Mouse (Mus musculus): Measurements from ENCODE around the gene Rai1. TPM values are rescaled to one million over a fixed set of nuclear protein-coding genes. Genes with fewer than 3 reads are reported as not detected.

The Rai1 gene
- polyA plus RNA-seq, 1 experiment from 2014 or later: 37.8 TPM

DNA sequence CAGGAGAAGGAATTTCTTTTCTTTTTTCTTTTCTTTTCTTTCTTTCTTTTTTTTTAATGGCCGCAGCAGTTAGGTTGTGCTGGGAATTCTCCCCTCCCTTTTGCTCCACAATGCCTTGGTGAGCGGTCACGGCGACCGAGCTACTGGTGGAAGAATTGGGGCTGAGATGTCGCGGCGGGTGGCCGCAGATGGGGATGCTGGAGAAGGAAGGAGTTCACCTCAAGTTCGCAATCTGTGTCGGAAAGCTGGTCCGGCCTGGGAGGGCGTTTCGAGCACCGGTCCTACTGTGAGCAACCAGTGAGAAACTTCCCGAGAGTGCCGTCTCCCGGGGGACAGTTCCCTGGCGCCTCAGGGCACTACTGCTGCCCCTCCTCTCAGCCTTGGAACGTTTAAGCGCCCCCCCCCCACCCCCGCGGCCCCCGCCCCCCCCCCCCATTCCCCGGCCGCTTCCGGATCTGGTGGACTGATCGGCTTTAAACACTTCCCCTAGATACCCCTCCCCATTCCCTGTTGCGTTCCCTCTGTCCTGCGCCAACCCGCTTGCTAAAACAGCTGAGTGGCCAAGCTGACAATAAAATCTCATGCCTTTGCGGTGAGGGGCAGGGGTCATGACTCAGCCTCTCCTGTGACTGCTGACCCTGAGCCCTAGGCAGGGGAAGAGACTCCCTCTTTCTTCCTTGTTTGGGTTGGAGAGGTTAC lies 35.9 kb downstream of the Rai1 start:
- TF ChIP-seq CTCF (IDR thresholded peaks at IDR 0.05; ENCODE audit: low read depth): no peak
- Histone ChIP-seq H3K36me3 (ENCODE audit: insufficient read depth) (peaks cover 25% of the 10 kb centered on the region), H3K4me2 (peak overlapping the region; percentile 84), H3K27ac (ENCODE audit: low read depth) (peak overlapping the region; percentile 93), H3K4me1 (ENCODE audit: insufficient read depth) (peaks cover 24% of the 10 kb centered on the region), H3K27me3 (ENCODE audit: insufficient read depth, low read length) (no peaks in the 10 kb centered on the region), H3K9ac (peak overlapping the region; percentile 59), H3K4me3 (ENCODE audit: low read depth, low read length) (peak overlapping the region; percentile 62), H3K9me3 (ENCODE audit: low read depth, low read length) (no peaks in the 10 kb centered on the region)
- peak; percentile 44 for DNase-seq
- 4% methylated on average over 31 of the region's 32 CpGs for WGBS
- ATAC-seq (ENCODE audit: insufficient read depth): no peak

DNA sequence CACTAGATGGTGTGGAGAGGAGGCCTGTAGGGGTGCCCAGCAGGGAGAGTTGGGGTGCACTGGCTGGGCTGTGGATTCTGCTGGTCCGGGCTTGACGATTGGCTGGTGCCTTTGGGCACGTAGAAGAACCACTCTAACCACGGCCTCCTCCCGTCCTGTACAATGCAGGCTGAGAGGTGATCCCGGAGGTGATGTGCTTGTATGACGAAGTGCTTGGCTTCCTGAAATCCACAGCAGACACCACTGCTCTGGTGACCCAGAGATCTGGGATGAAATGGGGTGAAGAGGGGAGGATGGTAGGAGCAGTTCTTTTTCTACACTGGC lies 36.4 kb downstream of the Rai1 start:
- Histone ChIP-seq H3K36me3 (ENCODE audit: insufficient read depth) (peaks cover 30% of the 10 kb centered on the region), H3K9me3 (ENCODE audit: low read depth, low read length) (no peaks in the 10 kb centered on the region), H3K4me1 (ENCODE audit: insufficient read depth) (peaks cover 24% of the 10 kb centered on the region), H3K4me2 (peak overlapping the region; percentile 84), H3K27ac (ENCODE audit: low read depth) (no peak overlapping the region), H3K9ac (peak overlapping the region; percentile 3), H3K4me3 (ENCODE audit: low read depth, low read length) (peak overlapping the region; percentile 62), H3K27me3 (ENCODE audit: insufficient read depth, low read length) (no peaks in the 10 kb centered on the region)
- no peak for DNase-seq
- WGBS: 17% methylated on average over 7 of the region's 7 CpGs
- no peak for TF ChIP-seq CTCF (IDR thresholded peaks at IDR 0.05; ENCODE audit: low read depth)
- ATAC-seq (ENCODE audit: insufficient read depth): peak; percentile 23; the same call in 1 of the 2 replicates

DNA sequence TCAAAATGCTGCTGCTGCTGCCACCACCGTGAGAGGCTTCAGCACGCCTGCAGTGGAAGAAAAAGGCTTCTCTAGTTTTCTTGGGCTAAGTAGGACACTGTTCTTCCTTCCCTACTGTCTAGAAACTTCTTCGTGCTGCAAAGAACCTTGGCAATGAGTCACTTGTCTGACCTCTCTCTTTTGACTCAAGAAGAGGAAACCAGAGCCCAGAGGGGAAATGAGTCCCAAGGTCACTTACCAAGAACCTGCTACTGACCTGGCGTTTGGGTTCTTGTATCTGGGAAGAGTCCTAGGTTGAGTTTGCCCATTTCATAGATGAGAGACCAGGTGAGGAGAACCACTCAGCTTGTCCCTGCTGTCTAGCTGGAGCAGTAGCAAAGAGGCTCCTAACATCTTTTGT lies 38.3 kb downstream of the Rai1 start:
- Histone ChIP-seq H3K4me1 (ENCODE audit: insufficient read depth) (peaks cover 24% of the 10 kb centered on the region), H3K27ac (ENCODE audit: low read depth) (no peak overlapping the region)
- 59% methylated on average over 4 of the region's 4 CpGs for WGBS

DNA sequence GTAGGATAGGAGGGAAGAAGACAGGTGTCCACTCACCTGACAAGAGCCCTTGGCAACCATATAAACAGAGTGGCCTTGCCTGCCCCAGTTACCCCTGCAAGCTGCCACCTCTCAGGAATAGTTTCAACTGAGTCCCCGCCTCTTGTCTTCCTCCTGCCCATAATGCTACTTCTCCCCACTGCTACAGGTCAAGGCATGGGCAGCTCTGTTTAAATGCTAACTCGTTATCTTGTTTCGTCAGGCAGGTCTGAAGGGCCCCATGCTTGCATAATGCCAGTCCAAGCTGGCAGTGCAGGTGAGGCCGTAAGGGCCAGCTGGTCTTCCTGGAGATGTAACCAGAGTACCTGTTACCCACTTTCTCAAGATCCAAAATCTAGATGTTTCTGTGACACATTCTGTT lies 41.4 kb downstream of the Rai1 start:
- peaks cover 51% of the 10 kb centered on the region for H3K36me3 ChIP-seq (ENCODE audit: insufficient read depth)
- WGBS: 76% methylated on average over 4 of the region's 4 CpGs
- H3K4me2 ChIP-seq: no peak overlapping the region
- no peak for ATAC-seq (ENCODE audit: insufficient read depth)
- no peak for TF ChIP-seq CTCF (IDR thresholded peaks at IDR 0.05; ENCODE audit: low read depth)
- no peak overlapping the region for H3K4me3 ChIP-seq (ENCODE audit: low read depth, low read length)
- no peaks in the 10 kb centered on the region for H3K27me3 ChIP-seq (ENCODE audit: insufficient read depth, low read length)
- no peak for DNase-seq
- H3K4me1 ChIP-seq (ENCODE audit: insufficient read depth): peaks cover 10% of the 10 kb centered on the region
- H3K27ac ChIP-seq (ENCODE audit: low read depth): no peak overlapping the region
- no peaks in the 10 kb centered on the region for H3K9me3 ChIP-seq (ENCODE audit: low read depth, low read length)
- no peak overlapping the region for H3K9ac ChIP-seq

More for the DNA sequence above, 38.3 kb downstream of the Rai1 start:
- no peak for ATAC-seq (ENCODE audit: insufficient read depth)
- Histone ChIP-seq H3K4me2 (no peak overlapping the region), H3K4me3 (ENCODE audit: low read depth, low read length) (no peak overlapping the region), H3K27me3 (ENCODE audit: insufficient read depth, low read length) (no peaks in the 10 kb centered on the region), H3K9me3 (ENCODE audit: low read depth, low read length) (no peaks in the 10 kb centered on the region), H3K9ac (no peak overlapping the region), H3K36me3 (ENCODE audit: insufficient read depth) (peaks cover 42% of the 10 kb centered on the region)
- no peak for TF ChIP-seq CTCF (IDR thresholded peaks at IDR 0.05; ENCODE audit: low read depth)
- DNase-seq: no peak

DNA sequence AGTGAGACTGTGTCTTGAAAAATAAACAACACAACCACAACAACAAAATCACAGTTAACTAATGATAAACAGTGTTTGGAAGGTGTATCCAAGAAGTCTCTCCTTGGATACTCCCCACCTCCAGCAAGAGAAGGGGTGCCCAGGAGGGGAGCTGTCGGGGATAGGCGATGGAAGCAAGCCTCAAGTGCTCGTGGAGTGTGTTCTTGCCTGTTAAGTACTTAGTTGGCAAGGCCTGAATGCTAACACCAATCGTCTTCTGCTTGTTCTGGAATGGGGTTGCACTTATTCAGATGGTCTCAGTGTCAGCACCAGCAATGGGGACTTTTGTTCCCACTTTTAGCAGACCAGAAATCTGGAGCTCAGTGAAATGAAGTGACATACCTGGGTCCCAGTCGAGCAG lies 43.8 kb downstream of the Rai1 start:
- Histone ChIP-seq H3K36me3 (ENCODE audit: insufficient read depth) (peaks cover 54% of the 10 kb centered on the region), H3K27ac (ENCODE audit: low read depth) (no peak overlapping the region), H3K4me2 (no peak overlapping the region), H3K9me3 (ENCODE audit: low read depth, low read length) (no peaks in the 10 kb centered on the region), H3K4me3 (ENCODE audit: low read depth, low read length) (no peak overlapping the region), H3K4me1 (ENCODE audit: insufficient read depth) (no peaks in the 10 kb centered on the region), H3K9ac (no peak overlapping the region), H3K27me3 (ENCODE audit: insufficient read depth, low read length) (no peaks in the 10 kb centered on the region)
- WGBS: 57% methylated on average over 5 of the region's 5 CpGs
- DNase-seq (no peak), ATAC-seq (ENCODE audit: insufficient read depth) (no peak)
- TF ChIP-seq CTCF (IDR thresholded peaks at IDR 0.05; ENCODE audit: low read depth): no peak

DNA sequence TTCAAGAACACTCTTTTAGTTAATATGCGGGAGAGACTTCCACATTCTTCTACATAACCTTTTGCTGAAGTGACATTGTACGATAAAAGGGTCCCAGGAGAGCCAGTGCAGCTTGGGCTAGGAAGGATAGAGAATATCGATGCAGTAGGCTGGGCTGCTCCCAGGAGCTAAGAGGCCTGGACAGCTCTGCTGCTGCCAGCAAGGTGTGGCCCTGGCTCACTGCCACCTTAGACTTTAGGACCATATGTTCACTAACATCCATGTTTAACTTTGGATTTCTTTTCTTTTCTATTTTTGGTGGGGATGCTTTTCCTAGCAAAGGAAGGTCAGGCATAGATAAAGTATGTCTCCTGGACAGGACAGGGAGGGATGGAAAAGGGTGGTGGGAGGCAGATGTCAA lies 44.3 kb downstream of the Rai1 start:
- H3K9me3 ChIP-seq (ENCODE audit: low read depth, low read length): no peaks in the 10 kb centered on the region
- H3K27me3 ChIP-seq (ENCODE audit: insufficient read depth, low read length): no peaks in the 10 kb centered on the region
- TF ChIP-seq CTCF (IDR thresholded peaks at IDR 0.05; ENCODE audit: low read depth): no peak
- 66% methylated on average over 3 of the region's 3 CpGs for WGBS
- DNase-seq (no peak), ATAC-seq (ENCODE audit: insufficient read depth) (no peak)
- H3K4me3 ChIP-seq (ENCODE audit: low read depth, low read length): no peak overlapping the region
- no peak overlapping the region for H3K9ac ChIP-seq
- H3K27ac ChIP-seq (ENCODE audit: low read depth): no peak overlapping the region
- no peak overlapping the region for H3K4me2 ChIP-seq
- H3K36me3 ChIP-seq (ENCODE audit: insufficient read depth): peaks cover 52% of the 10 kb centered on the region
- H3K4me1 ChIP-seq (ENCODE audit: insufficient read depth): no peaks in the 10 kb centered on the region

DNA sequence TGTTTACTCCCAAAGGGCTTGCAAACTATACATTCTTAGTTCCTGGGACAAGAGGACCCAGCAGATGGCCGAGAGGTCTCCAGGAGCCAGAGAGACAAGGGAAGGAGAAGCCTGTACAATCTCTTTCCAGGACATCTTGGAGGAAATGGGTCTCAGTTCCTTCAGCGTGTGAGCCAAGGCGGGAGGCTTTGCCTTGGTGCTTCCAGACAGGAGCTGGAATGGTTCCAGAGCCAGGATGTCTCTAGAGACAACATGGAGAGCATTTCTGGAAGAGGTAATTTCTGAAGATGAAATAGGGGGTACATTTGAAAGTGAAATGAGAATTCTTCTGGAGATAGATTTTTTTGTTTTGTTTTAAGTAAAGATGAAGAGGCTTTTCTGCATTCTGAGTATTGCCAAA lies 45.9 kb downstream of the Rai1 start:
- H3K36me3 ChIP-seq (ENCODE audit: insufficient read depth): peaks cover 49% of the 10 kb centered on the region
- DNase-seq: no peak
- no peaks in the 10 kb centered on the region for H3K9me3 ChIP-seq (ENCODE audit: low read depth, low read length)

More for the DNA sequence above, 45.9 kb downstream of the Rai1 start:
- no peak for ATAC-seq (ENCODE audit: insufficient read depth)
- TF ChIP-seq CTCF (IDR thresholded peaks at IDR 0.05; ENCODE audit: low read depth): no peak
- Histone ChIP-seq H3K4me1 (ENCODE audit: insufficient read depth) (no peaks in the 10 kb centered on the region), H3K27ac (ENCODE audit: low read depth) (no peak overlapping the region), H3K4me2 (no peak overlapping the region), H3K4me3 (ENCODE audit: low read depth, low read length) (no peak overlapping the region), H3K27me3 (ENCODE audit: insufficient read depth, low read length) (no peaks in the 10 kb centered on the region), H3K9ac (no peak overlapping the region)
- 75% methylated on average over 3 of the region's 3 CpGs for WGBS

All from lung, embryonic 14.5 days (tissue).